Mouse (Mus musculus) CH12.LX (cell line): Measurements from ENCODE around the gene Olfr1359. TPM values are rescaled to one million over a fixed set of nuclear protein-coding genes. Genes with fewer than 3 reads are reported as not detected.
A peak's percentile ranks its signal among the peaks of the same experiment; 100 is the strongest.

Experiments
- DNase-seq: peaks from one replicate; pipeline ENCODE4 v3.0.0-alpha.2; 2013; ENCODE audit errors: extremely low read depth
- H3K27ac ChIP-seq: 2 replicates; pipeline ENCODE4 v1.5.1; 2012; ENCODE audit warnings: low read depth, mild to moderate bottlenecking, control low read depth, moderate library complexity; ENCODE audit not compliant: insufficient read depth
- H3K27me3 ChIP-seq: replicated peaks from 2 replicates; pipeline ENCODE3; 2012; ENCODE audit warnings: inconsistent platforms
- H3K36me3 ChIP-seq, 2 experiments: replicated peaks in 1 of 2; 2 replicates each; pipeline versions ENCODE3 to v1.6.1; 2012; ENCODE audit warnings: inconsistent platforms in 1 of 2, low read length in 1 of 2, mild to moderate bottlenecking in 1 of 2, mixed read lengths in 1 of 2, moderate library complexity in 1 of 2; ENCODE audit not compliant: control insufficient read depth in 1 of 2, insufficient read depth in 1 of 2
- H3K4me1 ChIP-seq, 2 experiments: 2 replicates each; pipeline ENCODE4 v1.6.1; 2012; ENCODE audit warnings: inconsistent platforms in 1 of 2, moderate library complexity in 1 of 2; ENCODE audit not compliant: insufficient read depth in 2 of 2, control insufficient read depth in 1 of 2
- H3K4me2 ChIP-seq: 2 replicates; pipeline ENCODE4 v1.6.1; 2012; ENCODE audit warnings: low read depth, mild to moderate bottlenecking, control low read depth; ENCODE audit not compliant: poor library complexity, insufficient read depth, severe bottlenecking
- H3K4me3 ChIP-seq, 3 experiments: fragments of 150-350 bp in 1 of 3; sonication (generic) in 1 of 3; replicated peaks in 1 of 3; 2 replicates each; pipeline versions ENCODE3 to v1.5.1; 2011 to 2012; ENCODE audit warnings: low read depth in 2 of 3, low read length in 2 of 3, mild to moderate bottlenecking in 2 of 3, moderate library complexity in 2 of 3, control low read depth in 1 of 3, improper control_type of control experiment in 1 of 3, inconsistent platforms in 1 of 3, mixed read lengths in 1 of 3; ENCODE audit not compliant: poor library complexity in 1 of 3
- H3K79me2 ChIP-seq: replicated peaks from 2 replicates; pipeline ENCODE4 v1.6.1; 2012; ENCODE audit warnings: mild to moderate bottlenecking, moderate library complexity; ENCODE audit not compliant: control insufficient read depth, poor library complexity, insufficient read depth, severe bottlenecking; ENCODE audit errors: extremely low read depth
- H3K9ac ChIP-seq: 2 replicates; pipeline ENCODE4 v1.6.1; 2012; ENCODE audit warnings: low read depth, mild to moderate bottlenecking, control low read depth, moderate library complexity; ENCODE audit not compliant: insufficient read depth
- H3K9me3 ChIP-seq: replicated peaks from 2 replicates; pipeline ENCODE3; 2012; ENCODE audit warnings: low read length, inconsistent platforms, mixed read lengths
- BHLHE40 ChIP-seq: IDR thresholded peaks from 2 replicates; pipeline ENCODE4 v1.6.1; 2011; ENCODE audit warnings: mild to moderate bottlenecking, low read depth, low read length, improper control_type of control experiment
- CHD1 ChIP-seq: IDR thresholded peaks from 2 replicates; pipeline ENCODE4 v1.6.1; 2012; ENCODE audit warnings: low read depth, low read length, improper control_type of control experiment, inconsistent platforms
- CHD2 ChIP-seq: IDR thresholded peaks from 2 replicates; pipeline ENCODE4 v1.6.1; 2011; ENCODE audit warnings: low read length, improper control_type of control experiment
- E2F4 ChIP-seq: IDR thresholded peaks from 2 replicates; pipeline ENCODE4 v1.6.1; 2011; ENCODE audit warnings: low read depth, low read length, improper control_type of control experiment; ENCODE audit not compliant: insufficient replicate concordance
- ELF1 ChIP-seq: IDR thresholded peaks from 2 replicates; pipeline ENCODE4 v1.6.1; 2014; ENCODE audit warnings: low read depth, mild to moderate bottlenecking, inconsistent platforms, low read length, improper control_type of control experiment
- EP300 ChIP-seq: IDR thresholded peaks from 2 replicates; pipeline ENCODE4 v1.6.1; 2011; ENCODE audit warnings: low read length, improper control_type of control experiment
- HCFC1 ChIP-seq: IDR thresholded peaks from 2 replicates; pipeline ENCODE4 v1.6.1; 2012; ENCODE audit warnings: low read depth, mild to moderate bottlenecking, inconsistent platforms, low read length, improper control_type of control experiment
- KAT2A ChIP-seq: IDR thresholded peaks from 2 replicates; pipeline ENCODE4 v1.6.1; 2012; ENCODE audit warnings: low read length, improper control_type of control experiment, inconsistent platforms; ENCODE audit not compliant: insufficient replicate concordance
- MAZ ChIP-seq: IDR thresholded peaks from 2 replicates; pipeline ENCODE4 v1.6.1; 2012; ENCODE audit warnings: low read depth, mild to moderate bottlenecking, inconsistent platforms, low read length, improper control_type of control experiment, moderate library complexity
- MEF2A ChIP-seq: IDR thresholded peaks from 2 replicates; pipeline ENCODE4 v1.6.1; 2014; ENCODE audit warnings: low read depth, mild to moderate bottlenecking, inconsistent platforms, low read length, improper control_type of control experiment, borderline replicate concordance
- MXI1 ChIP-seq: IDR thresholded peaks from 2 replicates; pipeline ENCODE4 v1.6.1; 2011; ENCODE audit warnings: mild to moderate bottlenecking, low read depth, low read length, improper control_type of control experiment
- MYC ChIP-seq: IDR thresholded peaks from 2 replicates; pipeline ENCODE4 v1.6.1; 2011; ENCODE audit warnings: low read depth, mild to moderate bottlenecking, improper control_type of control experiment, low read length
- NELFE ChIP-seq: IDR thresholded peaks from 2 replicates; pipeline ENCODE4 v1.6.1; 2011; ENCODE audit warnings: low read depth, low read length, improper control_type of control experiment
- NRF1 ChIP-seq: IDR thresholded peaks from 2 replicates; pipeline ENCODE4 v1.6.1; 2014; ENCODE audit warnings: low read depth, mild to moderate bottlenecking, inconsistent platforms, low read length, improper control_type of control experiment, moderate library complexity
- PAX5 ChIP-seq: IDR thresholded peaks from 2 replicates; pipeline ENCODE4 v1.6.1; 2012; ENCODE audit warnings: low read length, inconsistent platforms, mixed read lengths
- POLR2A ChIP-seq: IDR thresholded peaks from 2 replicates; pipeline ENCODE4 v1.6.1; 2011; ENCODE audit warnings: low read depth, mild to moderate bottlenecking, improper control_type of control experiment, low read length
- POLR2AphosphoS2 ChIP-seq: IDR thresholded peaks from 2 replicates; pipeline ENCODE4 v1.6.1; 2011; ENCODE audit warnings: low read depth, low read length, improper control_type of control experiment
- RAD21 ChIP-seq: IDR thresholded peaks from 2 replicates; pipeline ENCODE4 v1.6.1; 2011; ENCODE audit warnings: low read depth, mild to moderate bottlenecking, low read length, improper control_type of control experiment, moderate library complexity
- RCOR1 ChIP-seq: conservative IDR thresholded peaks from 2 replicates; pipeline ENCODE4 v1.6.1; 2012; ENCODE audit warnings: low read depth, mild to moderate bottlenecking, inconsistent platforms, low read length, improper control_type of control experiment
- SIN3A ChIP-seq: IDR thresholded peaks from 2 replicates; pipeline ENCODE4 v1.6.1; 2012; ENCODE audit warnings: low read length, improper control_type of control experiment, inconsistent platforms
- SMC3 ChIP-seq: IDR thresholded peaks from 2 replicates; pipeline ENCODE4 v1.6.1; 2011; ENCODE audit warnings: low read depth, low read length, improper control_type of control experiment
- TBP ChIP-seq: conservative IDR thresholded peaks from 2 replicates; pipeline ENCODE4 v1.6.1; 2011; ENCODE audit warnings: low read depth, low read length, improper control_type of control experiment
- TCF12 ChIP-seq: IDR thresholded peaks from 2 replicates; pipeline ENCODE4 v1.6.1; 2014; ENCODE audit warnings: low read depth, mild to moderate bottlenecking, inconsistent platforms, low read length, improper control_type of control experiment
- USF1 ChIP-seq: IDR thresholded peaks from 2 replicates; pipeline ENCODE4 v1.6.1; 2014; ENCODE audit warnings: low read depth, mild to moderate bottlenecking, inconsistent platforms, low read length, improper control_type of control experiment
- USF2 ChIP-seq: conservative IDR thresholded peaks from 2 replicates; pipeline ENCODE4 v1.6.1; 2011; ENCODE audit warnings: low read depth, low read length, improper control_type of control experiment
- ZKSCAN1 ChIP-seq: IDR thresholded peaks from 2 replicates; pipeline ENCODE4 v1.6.1; 2012; ENCODE audit warnings: low read depth, inconsistent platforms, low read length, improper control_type of control experiment, borderline replicate concordance
- ZNF384 ChIP-seq: IDR thresholded peaks from 2 replicates; pipeline ENCODE4 v1.6.1; 2012; ENCODE audit warnings: low read depth, low read length, improper control_type of control experiment, inconsistent platforms
- dilution Hi-C: fragments of 300-500 bp; cut with MboI; formaldehyde crosslinking; loops from 2 replicates; pipeline ENCODE4 v1.14.3; 2020; ENCODE audit warnings: low sequenced_read_pairs; ENCODE audit not compliant: extremely low pct_unique_long_range_greater_than_20kb, extremely low pct_ligation_motif_present
- in situ Hi-C: fragments of 300-500 bp; cut with MboI; formaldehyde crosslinking; loops from 3 replicates; pipeline ENCODE4 v1.14.3; 2019; ENCODE audit warnings: low sequenced_read_pairs, low pct_ligation_motif_present, low pct_unique_long_range_greater_than_20kb, mixed read lengths
- polyA plus RNA-seq: library from polyadenylated mRNA; unstranded; fragments of >175 nt; gene quantifications from 2 replicates; pipeline ENCODE4 v1.2.1, GENCODE M21; 2012; ENCODE audit warnings: low read depth; ENCODE audit not compliant: insufficient read length
- total RNA-seq, 2 experiments: library from RNA; depleted of rRNA; stranded (reverse); fragments of 300-350 nt in 1 of 2; fragments of >200 nt in 1 of 2; gene quantifications; 2 replicates each; pipeline ENCODE4 v1.2.3; 2012 to 2014

The Olfr1359 gene
- total and polyA plus RNA-seq, 3 experiments = not detected

GRCm38 (mm10) chr13:21749387-21750158 lies 51.7 kb downstream of the Olfr1359 start:
- dilution Hi-C loops (no loop called here), in situ Hi-C loops (loop anchor here (10.0 to 25.0 kb wide), 2 partner anchors 285 to 1813 kb away; partner anchors contain the start of genes Hist1h1d, Hist1h2ad, Hist1h2ae and Hist1h2ah)
- TF ChIP-seq PAX5 (no peak), MAZ (0 out of 2 replicates have a peak, but pooled peaks have one; percentile 18), TCF12 (no peak), SMC3 (peak; percentile 16; the same call in 1 of the 2 replicates), E2F4 (0 out of 2 replicates have a peak, but pooled peaks have one; percentile 65), USF2 (peak; percentile 46), POLR2A (peak; percentile 91), ZNF384 (no peak), BHLHE40 (no peak), MXI1 (no peak; the same call in 1 of the 2 replicates), MYC (no peak; the same call in 1 of the 2 replicates), RAD21 (no peak), MEF2A (no peak), HCFC1 (0 out of 2 replicates have a peak, but pooled peaks have one; percentile 8), CHD1 (peak; percentile 64), EP300 (no peak), NRF1 (no peak), ELF1 (no peak), KAT2A (no peak), RCOR1 (no peak), POLR2AphosphoS2 (peak; percentile 99), TBP (0 out of 2 replicates have a peak, but pooled peaks have one; percentile 18), SIN3A (no peak; the same call in 1 of the 2 replicates), USF1 (no peak), ZKSCAN1 (no peak), NELFE (no peak), CHD2 (no peak)
- H3K4me1 ChIP-seq = peaks cover 0 to 14% of the 10 kb centered on the region in 2 experiments; a peak in 2 of 4 replicates
- H3K4me2 ChIP-seq = peak overlapping the region; percentile 85
- H3K27me3 ChIP-seq = no peaks in the 10 kb centered on the region
- peak overlapping the region; percentile 73 for H3K27ac ChIP-seq
- peak overlapping the region; percentile 53 to 69 (median 55) for H3K4me3 ChIP-seq
- peak overlapping the region; percentile 86 for H3K9ac ChIP-seq
- peak; percentile 67 for DNase-seq
- no peaks in the 10 kb centered on the region for H3K79me2 ChIP-seq
- no peaks in the 10 kb centered on the region for H3K9me3 ChIP-seq
- H3K36me3 ChIP-seq = no peaks in the 10 kb centered on the region
